Mouse (Mus musculus): ENCODE measurements at regions not wholly inside any gene's neighbourhood (a gene's known extent, or its start where the extent isn't known, plus 50 kb on each side); places are given as distances from the start of the nearest gene placed in this dataset.

DNA sequence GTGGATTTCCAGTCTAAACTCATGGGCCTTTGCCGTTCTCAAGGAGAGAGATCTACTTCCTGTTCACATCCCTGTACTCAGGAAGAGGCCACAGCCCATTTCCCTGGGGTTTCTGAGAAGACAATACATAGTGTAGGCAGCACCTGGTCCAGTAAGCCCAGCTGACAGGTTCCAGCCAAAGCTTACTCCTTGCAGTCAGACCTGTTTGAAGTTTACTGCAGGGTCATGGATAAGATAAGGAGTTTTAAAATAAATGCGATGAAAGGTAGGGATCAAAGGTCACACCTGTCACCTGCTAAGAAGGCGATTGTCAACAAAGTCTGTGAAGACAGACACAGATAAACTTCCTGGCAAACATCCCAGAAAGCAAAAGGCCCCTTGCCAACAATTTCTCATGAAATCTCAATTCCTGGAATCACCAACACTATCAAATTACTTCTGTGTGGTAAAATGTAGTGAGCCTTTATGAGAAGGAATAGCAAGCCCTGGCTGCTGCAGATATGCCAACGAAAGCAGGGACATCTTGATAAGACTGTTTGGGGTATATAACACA lies 227.5 kb downstream of the Sp3 start:
- no peak for TF ChIP-seq CTCF (IDR thresholded peaks at IDR 0.05; ENCODE audit: borderline replicate concordance, insufficient read depth, low read length)
- no peak for TF ChIP-seq POLR2A (IDR thresholded peaks at IDR 0.05; ENCODE audit: low read depth, low read length)

All from embryonic fibroblast, embryonic 13.5 days (primary cell).